Mouse (Mus musculus): ENCODE results near the gene Eid3. TPM values are rescaled to one million over a fixed set of nuclear protein-coding genes. Genes with fewer than 3 reads are reported as not detected.

Eid3 gene
- 0.76 and 1.1 TPM in 2 replicates for polyA plus RNA-seq (2012; rRNA removed)

DNA sequence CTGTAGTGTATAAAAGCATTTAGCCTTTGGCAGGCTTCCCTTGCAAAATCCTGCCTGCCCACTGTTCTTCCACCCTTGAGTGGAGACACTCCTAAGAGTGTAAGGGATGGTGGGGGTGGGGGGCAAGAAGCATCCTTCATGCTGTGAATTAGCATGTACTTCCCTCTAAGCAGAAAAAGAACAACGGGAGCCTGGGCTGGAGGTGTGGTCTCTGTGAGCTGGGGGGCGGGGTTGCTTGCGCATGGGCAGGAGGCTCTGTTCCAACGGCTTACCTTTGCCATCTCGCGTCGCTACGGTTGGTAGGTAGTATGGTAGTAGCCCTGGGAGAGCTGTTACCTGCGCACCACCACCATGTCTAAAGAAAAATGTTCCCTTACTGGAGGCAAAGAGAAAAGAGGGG lies at the start of gene Eid3:
Eid3 (plus strand) TSS at position 271 of the 400 bp plus-strand sequence.

DNA sequence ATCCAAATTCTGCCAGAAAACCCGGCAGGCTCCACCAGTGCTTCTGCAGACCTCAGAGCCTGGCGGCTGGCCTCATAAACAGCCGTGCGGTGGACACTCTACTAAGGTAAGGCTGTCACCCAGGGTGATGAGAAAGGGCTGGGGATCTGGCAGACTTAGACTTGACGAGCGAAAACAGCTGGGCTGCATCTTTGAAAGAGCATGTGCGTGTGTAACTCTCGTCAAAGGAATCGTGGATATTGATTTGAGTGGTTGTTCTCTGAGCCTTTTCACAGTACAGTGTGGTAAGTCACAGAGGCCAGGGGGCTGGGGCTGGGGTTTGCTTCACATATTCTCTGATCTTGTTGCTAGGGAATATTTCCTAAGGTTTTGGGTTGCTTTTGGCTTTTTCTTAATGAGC lies 32.5 kb upstream of the Eid3 start, which contains the start of gene Txnrd1:
Txnrd1 (plus strand) TSS at position 26 of the 400 bp plus-strand sequence.

Other genes with a start within 250 kb of the Eid3 start
- gene 1190007I07Rik, start 243.4 kb upstream of the Eid3 start, polyA plus RNA-seq (2012; rRNA removed) = 36.8 and 42.0 TPM in 2 replicates
- gene Tdg, start 236.8 kb upstream of the Eid3 start, polyA plus RNA-seq (2012; rRNA removed) = 131 and 148 TPM in 2 replicates
- 2.4 and 9.6 TPM in 2 replicates for gene Glt8d2, start 176.0 kb upstream of the Eid3 start, polyA plus RNA-seq (2012; rRNA removed)
- gene Hcfc2, start 170.5 kb upstream of the Eid3 start, polyA plus RNA-seq (2012; rRNA removed) = 38.9 and 41.1 TPM in 2 replicates
- 54.2 and 62.3 TPM in 2 replicates for gene Nfyb, start 102.5 kb upstream of the Eid3 start, polyA plus RNA-seq (2012; rRNA removed)
- gene Txnrd1, start 32.7 kb upstream of the Eid3 start, polyA plus RNA-seq (2012; rRNA removed) = 94.7 and 100 TPM in 2 replicates
- 12.5 and 17.9 TPM in 2 replicates for gene Chst11, start 118.9 kb downstream of the Eid3 start, polyA plus RNA-seq (2012; rRNA removed)

Data from central nervous system, embryonic 14 days (tissue).